Mouse (Mus musculus) liver, postnatal 0 days (tissue): ENCODE measurements around the gene Btbd35f12. TPM values are rescaled to one million over a fixed set of nuclear protein-coding genes. Genes with fewer than 3 reads are reported as not detected.
"Not testable (repeated sequence)": the region's sequence is repeated elsewhere in the genome, so short reads cannot be mapped to it uniquely, and the experiment has no call there.

Source experiments
- ATAC-seq: fragments of 200-750 bp; cut with Nextera tagmentation; 2 replicates; pipeline ENCODE4 v1.8.0; 2017; ENCODE audit warnings: mild to moderate bottlenecking, moderate library complexity
- DNase-seq: peaks from one replicate; pipeline ENCODE4 v3.0.0-alpha.2; 2016
- H3K27ac ChIP-seq: fragments of 300-500 bp; sonication (generic); 2 replicates; pipeline ENCODE4 v1.5.1; 2014; ENCODE audit warnings: antibody characterized with exemption, moderate library complexity, mild to moderate bottlenecking, low read depth
- H3K27me3 ChIP-seq: fragments of 300-500 bp; sonication (generic); 2 replicates; pipeline ENCODE4 v1.6.1; 2014; ENCODE audit warnings: low read length, control low read depth, mixed read lengths; ENCODE audit not compliant: insufficient read depth
- H3K36me3 ChIP-seq: fragments of 300-500 bp; sonication (generic); replicated peaks from 2 replicates; pipeline ENCODE4 v1.6.1; 2014; ENCODE audit warnings: mild to moderate bottlenecking, control low read depth, low read length, moderate library complexity, mixed read lengths; ENCODE audit not compliant: insufficient read depth
- H3K4me1 ChIP-seq: fragments of 300-500 bp; sonication (generic); 2 replicates; pipeline ENCODE4 v1.6.1; 2014; ENCODE audit warnings: antibody characterized with exemption, mild to moderate bottlenecking, control low read depth; ENCODE audit not compliant: insufficient read depth
- H3K4me2 ChIP-seq: fragments of 300-500 bp; sonication (generic); 2 replicates; pipeline ENCODE4 v1.6.1; 2014; ENCODE audit warnings: low read depth, mild to moderate bottlenecking, low read length, moderate library complexity, mixed read lengths
- H3K4me3 ChIP-seq: fragments of 300-500 bp; sonication (generic); 2 replicates; pipeline ENCODE4 v1.5.1; 2014; ENCODE audit warnings: low read depth, low read length
- H3K9ac ChIP-seq: fragments of 300-500 bp; sonication (generic); replicated peaks from 2 replicates; pipeline ENCODE4 v1.6.1; 2014; ENCODE audit warnings: mild to moderate bottlenecking, moderate library complexity
- H3K9me3 ChIP-seq: fragments of 300-500 bp; sonication (generic); 2 replicates; pipeline ENCODE4 v1.6.1; 2016; ENCODE audit warnings: mild to moderate bottlenecking, control low read depth, low read length, mixed read lengths
- WGBS: fragments of 180-500 bp; shearing (Covaris S2); extraction: QIAGEN DNeasy Blood & Tissue Kit; methylation state at CpG from one replicate; pipeline ENCODE4 v1.1.7; 2014; ENCODE audit not compliant: insufficient replicate concordance; 5-methylcytosine and 5-hydroxymethylcytosine counted together
- polyA plus RNA-seq: library from polyadenylated mRNA; unstranded; fragments of >200 nt; fragmentation: Nextera tagmentation; extraction: Ambion mirVana; gene quantifications from 2 replicates; pipeline ENCODE4 v1.2.1, GENCODE M21; 2015

Btbd35f12 gene
- not detected in 2 replicates for polyA plus RNA-seq

GRCm38 (mm10) chrX:33313079-33313478 is at the start of gene Btbd35f12:
TSS of gene Btbd35f12 (plus strand) at chrX:33313379.
- H3K9me3 ChIP-seq, H3K27me3 ChIP-seq, H3K4me2 ChIP-seq, H3K4me3 ChIP-seq, H3K27ac ChIP-seq, H3K4me1 ChIP-seq, H3K9ac ChIP-seq, ATAC-seq, DNase-seq, H3K36me3 ChIP-seq: not testable (repeated sequence)
- no CpG with 5 or more reads among the region's 3 CpGs for WGBS

- not testable (repeated sequence) for H3K9me3 ChIP-seq, H3K36me3 ChIP-seq, H3K4me2 ChIP-seq, DNase-seq, H3K9ac ChIP-seq, ATAC-seq, H3K27ac ChIP-seq, H3K27me3 ChIP-seq, H3K4me1 ChIP-seq, H3K4me3 ChIP-seq
- 54% methylated on average over 2 of the region's 2 CpGs for WGBS
These were observed 40.1 kb downstream of the Btbd35f12 start for GRCm38 (mm10) chrX:33353254-33353653.

Other genes starting within 250 kb of the Btbd35f12 start
- not detected in 2 replicates for gene Spin2-ps6, start 78.5 kb upstream of the Btbd35f12 start, polyA plus RNA-seq